8 mouse cellular contexts compared by ENCODE assay signal in genomic region chr15:97907202-97907601, GRCm38 (mm10). TPM values are rescaled to one million over a fixed set of nuclear protein-coding genes. Genes with fewer than 3 reads are reported as not detected.
DNase-seq lines count a peak whose midpoint lies in the region; ATAC-seq and TF ChIP-seq lines count a peak whose summit lies in the region.

No protein-coding gene starts in this region.

- H3K27me3 ChIP-seq in testis, adult 2 months (ENCODE audit: control insufficient read depth, insufficient read depth, low read length) = no peaks in the 10 kb centered on the region; the same call in 1 of the 2 replicates
- H3K27me3 ChIP-seq in limb, embryonic 15.5 days = peaks cover 29% of the 10 kb centered on the region
- no peaks in the 10 kb centered on the region for H3K27me3 ChIP-seq in stomach, embryonic 15.5 days (replicated peaks)

- no peaks in the 10 kb centered on the region for H3K9me3 ChIP-seq in limb, embryonic 15.5 days
- no peaks in the 10 kb centered on the region for H3K9me3 ChIP-seq in stomach, embryonic 15.5 days

- 36% methylated on average over 5 of the region's 5 CpGs for WGBS in limb, embryonic 15.5 days
- 45% methylated on average over 5 of the region's 5 CpGs for WGBS in stomach, embryonic 15.5 days

- H3K36me3 ChIP-seq in testis, adult 2 months (ENCODE audit: control insufficient read depth, insufficient read depth, low read length) = no peaks in the 10 kb centered on the region
- H3K36me3 ChIP-seq in limb, embryonic 15.5 days = no peaks in the 10 kb centered on the region
- H3K36me3 ChIP-seq in stomach, embryonic 15.5 days = no peaks in the 10 kb centered on the region

- no peak for TF ChIP-seq CTCF in testis, adult 2 months (IDR thresholded peaks at IDR 0.05; ENCODE audit: control insufficient read depth, insufficient read depth, insufficient replicate concordance, low read depth, low read length)

- H3K27ac ChIP-seq in testis, adult 2 months (ENCODE audit: control insufficient read depth, insufficient read depth, low read depth, low read length) = no peak overlapping the region
- no peak overlapping the region for H3K27ac ChIP-seq in limb, embryonic 15.5 days
- no peak overlapping the region for H3K27ac ChIP-seq in stomach, embryonic 15.5 days

- H3K4me1 ChIP-seq in testis, adult 2 months (ENCODE audit: control insufficient read depth, insufficient read depth, low read length) = peaks cover 5% of the 10 kb centered on the region
- peaks cover 24% of the 10 kb centered on the region for H3K4me1 ChIP-seq in limb, embryonic 15.5 days
- H3K4me1 ChIP-seq in stomach, embryonic 15.5 days = peaks cover 24% of the 10 kb centered on the region

- no peak overlapping the region for H3K9ac ChIP-seq in limb, embryonic 15.5 days
- no peak overlapping the region for H3K9ac ChIP-seq in stomach, embryonic 15.5 days

- H3K4me3 ChIP-seq in testis, adult 2 months (ENCODE audit: control insufficient read depth, low read depth, low read length) = peak overlapping the region; percentile 64
- H3K4me3 ChIP-seq in limb, embryonic 15.5 days = peak overlapping the region; percentile 49
- H3K4me3 ChIP-seq in stomach, embryonic 15.5 days (replicated peaks) = peak overlapping the region; percentile 51

- peak overlapping the region; percentile 95 for H3K4me2 ChIP-seq in limb, embryonic 15.5 days
- H3K4me2 ChIP-seq in stomach, embryonic 15.5 days = peak overlapping the region; percentile 96

- TF ChIP-seq POLR2A in testis, adult 2 months (IDR thresholded peaks at IDR 0.05; ENCODE audit: control insufficient read depth, low read depth, low read length) = no peak

- no peak for ATAC-seq in limb, embryonic 15.5 days (ENCODE audit: insufficient number of reproducible peaks, low FRiP score, low TSS enrichment, low read depth)
- ATAC-seq in stomach, embryonic 15.5 days (ENCODE audit: insufficient read depth, low FRiP score, low read depth) = no peak

- peak; percentile 56 for DNase-seq in adrenal gland, adult 2 months
- no peak for DNase-seq in adrenal gland, postnatal 4 days (ENCODE audit: low spot score in 2 of 2)
- DNase-seq in testis, postnatal 10 days (ENCODE audit: low spot score) = no peak
- DNase-seq in left cerebral cortex, adult 11 months (ENCODE audit: low spot score) = no peak
- DNase-seq in gastrocnemius, adult 18-20 months (ENCODE audit: low spot score) = no peak

RNA-seq across cellular contexts. Expression of gene Vdr, which starts 3.2 kb away (rescaled TPM):
- total RNA-seq in adrenal gland, adult 2 months (2021) = 10 to 100 TPM in 1 of 2 experiments, 1 to 10 TPM in 1; 6.6 to 17.1 TPM
- 2.7 and 5.8 TPM in 2 replicates for polyA plus RNA-seq in adrenal gland, adult 2 months (2012; rRNA removed)
- 10 to 100 TPM in 1 of 2 experiments, 1 to 10 TPM in 1; 3.8 to 13.3 TPM for total RNA-seq in adrenal gland, postnatal 4 days (2021)
- 5.4 and 5.7 TPM in 2 replicates for polyA plus RNA-seq in testis, adult 2 months (2012; rRNA removed)
- 3.4 and 4.2 TPM in 2 replicates for polyA plus RNA-seq in limb, embryonic 15.5 days (2015; fragmentation: Nextera tagmentation; extraction: Ambion mirVana)
- 1.7 and 2.5 TPM in 2 replicates for polyA plus RNA-seq in stomach, embryonic 15.5 days (2015; fragmentation: Nextera tagmentation; extraction: Ambion mirVana)
- total RNA-seq in gastrocnemius, adult 18-20 months (2021) = under 1 TPM; 0.09 TPM

RNA-seq across cellular contexts. Expression of gene Tmem106c, which starts 56.8 kb away (rescaled TPM):
- total RNA-seq in adrenal gland, adult 2 months (2021) = 10 to 100 TPM; 51.5 to 54.2 TPM
- 44.4 and 45.4 TPM in 2 replicates for polyA plus RNA-seq in adrenal gland, adult 2 months (2012; rRNA removed)
- 10 to 100 TPM; 69.8 to 70.7 TPM for total RNA-seq in adrenal gland, postnatal 4 days (2021)
- 55.7 and 58.7 TPM in 2 replicates for polyA plus RNA-seq in testis, adult 2 months (2012; rRNA removed)
- polyA plus RNA-seq in limb, embryonic 15.5 days (2015; fragmentation: Nextera tagmentation; extraction: Ambion mirVana) = 48.8 and 51.3 TPM in 2 replicates
- 41.9 and 44.0 TPM in 2 replicates for polyA plus RNA-seq in stomach, embryonic 15.5 days (2015; fragmentation: Nextera tagmentation; extraction: Ambion mirVana)
- total RNA-seq in gastrocnemius, adult 18-20 months (2021) = 1 to 10 TPM; 5.8 to 7.4 TPM
